Mouse (Mus musculus): ENCODE measurements around the gene Ube2q2.

GRCm38 (mm10) chr9:55255604-55256003 is 107.0 kb downstream of the Ube2q2 start:
- TF ChIP-seq CTCF (IDR thresholded peaks at IDR 0.05; ENCODE audit: extremely low read depth, insufficient read length, insufficient replicate concordance, low read depth, low read length) = no peak
- TF ChIP-seq POLR2A (IDR thresholded peaks at IDR 0.05; ENCODE audit: low read depth, low read length) = no peak
